Mouse (Mus musculus): ENCODE data around the gene Gja6. TPM values are rescaled to one million over a fixed set of nuclear protein-coding genes. Genes with fewer than 3 reads are reported as not detected.

Gja6 gene
- polyA plus RNA-seq (2015; fragmentation: Nextera tagmentation; extraction: Ambion mirVana): 0.53 and 0.62 TPM in 2 replicates

GRCm38 (mm10) chrX:160906952-160907351, at the start of gene Gja6:
Gene Gja6 (minus strand): TSS chrX:160907052.
- Histone ChIP-seq H3K4me2 (ENCODE audit: low read depth, low read length) (no peak within 1 kb of the TSS), H3K27me3 (ENCODE audit: control insufficient read depth, insufficient read depth, low read depth, low read length) (no peaks in the 10 kb centered on the region; the same call in 1 of the 2 replicates), H3K4me1 (ENCODE audit: control insufficient read depth, low read depth, low read length) (no peaks in the 10 kb centered on the region; the same call in 1 of the 2 replicates), H3K9me3 (replicated peaks; ENCODE audit: control insufficient read depth, low read length) (no peaks in the 10 kb centered on the region), H3K27ac (ENCODE audit: low read length) (no peak within 1 kb of the TSS), H3K4me3 (ENCODE audit: low read depth, low read length) (no peak within 1 kb of the TSS), H3K36me3 (ENCODE audit: control insufficient read depth, insufficient read depth) (no peaks in the 10 kb centered on the region), H3K9ac (ENCODE audit: low read depth, low read length) (no peak within 1 kb of the TSS)
- 59% methylated on average over 4 of the region's 4 CpGs for WGBS (ENCODE audit: insufficient replicate concordance)
- no peak for ATAC-seq (ENCODE audit: low read depth)

DNA sequence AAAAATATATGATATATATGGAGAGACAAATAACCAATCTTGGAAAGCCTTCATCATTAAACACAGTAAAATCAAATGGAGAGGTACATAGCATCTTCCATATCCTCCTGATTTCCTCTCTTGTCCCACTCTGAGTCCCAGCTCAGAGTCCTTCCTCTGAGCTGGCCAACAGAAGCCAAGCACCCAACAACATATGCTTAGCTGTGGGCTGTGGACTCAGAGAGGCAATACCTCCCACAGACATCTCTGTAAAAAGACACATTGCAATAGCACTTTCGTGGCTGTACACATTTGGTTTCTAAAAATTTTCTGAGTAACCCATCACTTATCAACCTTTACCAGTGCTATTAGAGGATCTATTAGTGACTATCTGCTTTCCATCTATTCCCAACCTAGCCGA, 42.7 kb upstream of the Gja6 start:
- Histone ChIP-seq H3K4me2 (ENCODE audit: low read depth, low read length) (no peak overlapping the region), H3K4me1 (ENCODE audit: control insufficient read depth, low read depth, low read length) (no peaks in the 10 kb centered on the region), H3K9ac (ENCODE audit: low read depth, low read length) (no peak overlapping the region), H3K36me3 (ENCODE audit: control insufficient read depth, insufficient read depth) (no peaks in the 10 kb centered on the region), H3K9me3 (replicated peaks; ENCODE audit: control insufficient read depth, low read length) (no peaks in the 10 kb centered on the region), H3K27me3 (ENCODE audit: control insufficient read depth, insufficient read depth, low read depth, low read length) (no peaks in the 10 kb centered on the region), H3K4me3 (ENCODE audit: low read depth, low read length) (no peak overlapping the region), H3K27ac (ENCODE audit: low read length) (no peak overlapping the region)
- no peak for ATAC-seq (ENCODE audit: low read depth)
- 58% methylated on average over 2 of the region's 2 CpGs for WGBS (ENCODE audit: insufficient replicate concordance)

GRCm38 (mm10) chrX:160944722-160945121, 37.9 kb upstream of the Gja6 start:
- ATAC-seq (ENCODE audit: low read depth): no peak
- no peak overlapping the region for H3K9ac ChIP-seq (ENCODE audit: low read depth, low read length)
- no peaks in the 10 kb centered on the region for H3K4me1 ChIP-seq (ENCODE audit: control insufficient read depth, low read depth, low read length)
- H3K4me2 ChIP-seq (ENCODE audit: low read depth, low read length): no peak overlapping the region
- no peaks in the 10 kb centered on the region for H3K9me3 ChIP-seq (replicated peaks; ENCODE audit: control insufficient read depth, low read length)
- WGBS (ENCODE audit: insufficient replicate concordance): 51% methylated on average over 4 of the region's 4 CpGs
- no peak overlapping the region for H3K27ac ChIP-seq (ENCODE audit: low read length)
- no peaks in the 10 kb centered on the region for H3K36me3 ChIP-seq (ENCODE audit: control insufficient read depth, insufficient read depth)
- no peak overlapping the region for H3K4me3 ChIP-seq (ENCODE audit: low read depth, low read length)
- no peaks in the 10 kb centered on the region; the same call in 1 of the 2 replicates for H3K27me3 ChIP-seq (ENCODE audit: control insufficient read depth, insufficient read depth, low read depth, low read length)

- H3K4me2 ChIP-seq (ENCODE audit: low read depth, low read length): no peak overlapping the region
- no peaks in the 10 kb centered on the region for H3K9me3 ChIP-seq (replicated peaks; ENCODE audit: control insufficient read depth, low read length)
- H3K4me1 ChIP-seq (ENCODE audit: control insufficient read depth, low read depth, low read length): no peaks in the 10 kb centered on the region
- 46% methylated on average over 1 of the region's 1 CpGs for WGBS (ENCODE audit: insufficient replicate concordance)
- H3K36me3 ChIP-seq (ENCODE audit: control insufficient read depth, insufficient read depth): no peaks in the 10 kb centered on the region
- H3K27ac ChIP-seq (ENCODE audit: low read length): no peak overlapping the region
- no peak overlapping the region for H3K9ac ChIP-seq (ENCODE audit: low read depth, low read length)
- no peak overlapping the region for H3K4me3 ChIP-seq (ENCODE audit: low read depth, low read length)
- ATAC-seq (ENCODE audit: low read depth): no peak
- no peaks in the 10 kb centered on the region; the same call in 1 of the 2 replicates for H3K27me3 ChIP-seq (ENCODE audit: control insufficient read depth, insufficient read depth, low read depth, low read length)
Measured at GRCm38 (mm10) chrX:160935541-160935940, 28.7 kb upstream of the Gja6 start.

GRCm38 (mm10) chrX:160930656-160931055, 23.8 kb upstream of the Gja6 start:
- no peak overlapping the region for H3K9ac ChIP-seq (ENCODE audit: low read depth, low read length)
- H3K4me1 ChIP-seq (ENCODE audit: control insufficient read depth, low read depth, low read length): no peaks in the 10 kb centered on the region
- H3K4me3 ChIP-seq (ENCODE audit: low read depth, low read length): no peak overlapping the region
- H3K9me3 ChIP-seq (replicated peaks; ENCODE audit: control insufficient read depth, low read length): no peaks in the 10 kb centered on the region
- no peaks in the 10 kb centered on the region for H3K27me3 ChIP-seq (ENCODE audit: control insufficient read depth, insufficient read depth, low read depth, low read length)
- H3K27ac ChIP-seq (ENCODE audit: low read length): no peak overlapping the region
- H3K36me3 ChIP-seq (ENCODE audit: control insufficient read depth, insufficient read depth): no peaks in the 10 kb centered on the region
- no peak for ATAC-seq (ENCODE audit: low read depth)
- H3K4me2 ChIP-seq (ENCODE audit: low read depth, low read length): no peak overlapping the region

- no peak overlapping the region for H3K27ac ChIP-seq (ENCODE audit: low read length)
- no peaks in the 10 kb centered on the region for H3K27me3 ChIP-seq (ENCODE audit: control insufficient read depth, insufficient read depth, low read depth, low read length)
- H3K4me1 ChIP-seq (ENCODE audit: control insufficient read depth, low read depth, low read length): no peaks in the 10 kb centered on the region
- no peak overlapping the region for H3K9ac ChIP-seq (ENCODE audit: low read depth, low read length)
- H3K9me3 ChIP-seq (replicated peaks; ENCODE audit: control insufficient read depth, low read length): no peaks in the 10 kb centered on the region
- no peaks in the 10 kb centered on the region for H3K36me3 ChIP-seq (ENCODE audit: control insufficient read depth, insufficient read depth)
- no peak overlapping the region for H3K4me3 ChIP-seq (ENCODE audit: low read depth, low read length)
- 62% methylated on average over 1 of the region's 1 CpGs for whole genome bisulfite sequencing (ENCODE audit: insufficient replicate concordance)
- no peak overlapping the region for H3K4me2 ChIP-seq (ENCODE audit: low read depth, low read length)
- 0 out of 2 replicates have a peak, but pooled peaks have one; percentile 43 for ATAC-seq (ENCODE audit: low read depth)
Measured at GRCm38 (mm10) chrX:160928870-160929269, 22.0 kb upstream of the Gja6 start.

GRCm38 (mm10) chrX:160919022-160919637, 12.3 kb upstream of the Gja6 start:
- no peaks in the 10 kb centered on the region for H3K9me3 ChIP-seq (replicated peaks; ENCODE audit: control insufficient read depth, low read length)
- ATAC-seq (ENCODE audit: low read depth): no peak
- H3K4me1 ChIP-seq (ENCODE audit: control insufficient read depth, low read depth, low read length): no peaks in the 10 kb centered on the region
- no peak overlapping the region for H3K9ac ChIP-seq (ENCODE audit: low read depth, low read length)
- H3K27me3 ChIP-seq (ENCODE audit: control insufficient read depth, insufficient read depth, low read depth, low read length): no peaks in the 10 kb centered on the region
- H3K4me2 ChIP-seq (ENCODE audit: low read depth, low read length): no peak overlapping the region
- no peaks in the 10 kb centered on the region for H3K36me3 ChIP-seq (ENCODE audit: control insufficient read depth, insufficient read depth)
- H3K27ac ChIP-seq (ENCODE audit: low read length): no peak overlapping the region
- H3K4me3 ChIP-seq (ENCODE audit: low read depth, low read length): no peak overlapping the region
- 41% methylated on average over 3 of the region's 3 CpGs for WGBS (ENCODE audit: insufficient replicate concordance)

DNA sequence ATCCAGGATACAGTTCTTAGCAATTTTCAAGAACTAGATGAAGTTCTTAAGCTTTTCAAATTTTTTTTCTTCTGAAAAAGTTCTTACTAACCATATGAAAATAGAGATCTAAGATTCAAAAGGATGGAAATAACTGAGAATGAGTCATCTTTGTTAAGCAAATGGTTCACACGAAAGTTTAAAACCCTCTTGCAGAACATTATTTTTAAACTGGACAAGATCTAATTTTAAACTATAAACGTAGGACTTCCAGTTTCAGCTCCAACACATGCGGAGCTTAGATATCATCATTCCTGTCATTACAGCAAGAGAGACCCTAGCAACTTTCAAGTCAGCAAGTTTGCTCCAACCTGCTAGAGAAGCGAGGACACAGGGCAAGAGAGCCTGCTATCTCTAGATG, 375 bp downstream of the Gja6 start:
- Histone ChIP-seq H3K27ac (ENCODE audit: low read length) (no peak overlapping the region), H3K4me3 (ENCODE audit: low read depth, low read length) (no peak overlapping the region), H3K9me3 (replicated peaks; ENCODE audit: control insufficient read depth, low read length) (no peaks in the 10 kb centered on the region), H3K4me2 (ENCODE audit: low read depth, low read length) (no peak overlapping the region), H3K9ac (ENCODE audit: low read depth, low read length) (no peak overlapping the region), H3K36me3 (ENCODE audit: control insufficient read depth, insufficient read depth) (no peaks in the 10 kb centered on the region), H3K4me1 (ENCODE audit: control insufficient read depth, low read depth, low read length) (no peaks in the 10 kb centered on the region; the same call in 1 of the 2 replicates), H3K27me3 (ENCODE audit: control insufficient read depth, insufficient read depth, low read depth, low read length) (no peaks in the 10 kb centered on the region; the same call in 1 of the 2 replicates)
- ATAC-seq (ENCODE audit: low read depth): no peak
- WGBS (ENCODE audit: insufficient replicate concordance): 48% methylated on average over 4 of the region's 4 CpGs

DNA sequence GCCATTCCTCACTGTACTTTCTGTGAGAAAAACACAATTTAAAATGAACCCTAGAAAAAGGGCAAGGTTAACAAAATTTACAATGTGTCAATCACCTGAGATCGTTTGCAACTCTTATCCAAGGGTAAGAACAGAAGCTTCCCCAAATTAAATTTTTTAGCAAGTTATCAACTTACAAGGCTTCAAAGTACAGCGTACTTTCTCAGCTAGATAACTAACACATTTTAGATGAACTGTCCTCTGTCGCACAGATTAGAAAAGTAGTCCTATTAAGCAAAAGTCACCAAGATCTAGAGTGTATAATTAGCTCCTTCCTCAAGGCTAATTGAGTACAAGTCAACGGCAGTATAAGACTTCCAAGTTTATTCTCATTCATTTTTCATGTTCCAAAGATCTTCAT, 939 bp downstream of the Gja6 start:
- no peak for ATAC-seq (ENCODE audit: low read depth)
- H3K36me3 ChIP-seq (ENCODE audit: control insufficient read depth, insufficient read depth): no peaks in the 10 kb centered on the region
- no peaks in the 10 kb centered on the region for H3K9me3 ChIP-seq (replicated peaks; ENCODE audit: control insufficient read depth, low read length)
- no peak overlapping the region for H3K4me2 ChIP-seq (ENCODE audit: low read depth, low read length)
- no peak overlapping the region for H3K9ac ChIP-seq (ENCODE audit: low read depth, low read length)
- no peak overlapping the region for H3K27ac ChIP-seq (ENCODE audit: low read length)
- no peaks in the 10 kb centered on the region; the same call in 1 of the 2 replicates for H3K27me3 ChIP-seq (ENCODE audit: control insufficient read depth, insufficient read depth, low read depth, low read length)
- 41% methylated on average over 4 of the region's 4 CpGs for WGBS (ENCODE audit: insufficient replicate concordance)
- H3K4me1 ChIP-seq (ENCODE audit: control insufficient read depth, low read depth, low read length): no peaks in the 10 kb centered on the region; the same call in 1 of the 2 replicates
- H3K4me3 ChIP-seq (ENCODE audit: low read depth, low read length): no peak overlapping the region

All from liver, embryonic 16.5 days (tissue).